In the genomic region with DNA sequence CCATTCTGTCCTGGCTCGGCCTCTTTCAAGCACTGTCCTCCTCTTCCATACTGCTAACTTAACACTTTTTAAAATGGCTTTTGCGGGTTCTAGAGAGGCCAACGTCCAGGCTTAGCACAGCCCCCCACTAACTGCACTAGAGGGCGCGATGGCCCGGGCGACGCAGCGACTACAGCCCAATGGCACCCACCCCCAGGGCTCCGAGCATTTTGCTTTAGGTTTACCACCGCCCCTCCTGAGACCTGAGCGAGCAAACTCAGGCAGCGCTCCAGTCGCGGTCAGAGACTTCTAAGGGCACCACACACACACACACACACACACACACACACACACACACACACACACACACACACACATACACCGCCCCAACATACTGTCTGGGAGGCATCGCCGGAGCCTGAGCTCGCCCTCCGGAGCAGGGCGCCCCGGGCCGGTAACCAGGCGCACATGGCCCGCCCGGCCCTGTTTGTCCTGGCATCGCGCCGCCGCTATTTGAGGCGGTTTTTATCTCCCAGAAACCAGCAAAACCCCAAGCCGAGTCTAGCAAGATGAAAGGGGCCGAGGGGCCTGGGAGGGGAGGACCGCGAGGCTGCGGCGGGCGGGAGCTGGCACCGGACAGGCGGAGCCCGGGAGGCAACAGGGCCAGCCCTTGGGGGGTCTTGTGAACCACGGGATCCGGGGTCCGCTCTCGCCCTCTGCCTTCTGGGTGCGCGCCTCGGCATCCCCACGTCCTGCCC, we compare ENCODE assay signal across 8 mouse cellular contexts. TPM values are rescaled to one million over a fixed set of nuclear protein-coding genes. Genes with fewer than 3 reads are reported as not detected.
DNase-seq lines count a peak whose midpoint lies in the region; ATAC-seq lines count a peak whose summit lies in the region.

No protein-coding gene starts in this region.

- WGBS in embryonic facial prominence, embryonic 10.5 days: under 1% methylated on average over 49 of the region's 49 CpGs
- under 1% methylated on average over 49 of the region's 49 CpGs for WGBS in heart, embryonic 10.5 days
- WGBS in liver, embryonic 16.5 days (ENCODE audit: insufficient replicate concordance): under 1% methylated on average over 48 of the region's 49 CpGs
- under 1% methylated on average over 41 of the region's 49 CpGs for WGBS in neural tube, embryonic 15.5 days

- no peak for ATAC-seq in liver, embryonic 16.5 days (ENCODE audit: low read depth)
- ATAC-seq in neural tube, embryonic 15.5 days (ENCODE audit: low FRiP score): 0 out of 2 replicates have a peak, but pooled peaks have one; percentile 28

- H3K4me2 ChIP-seq in liver, embryonic 16.5 days (ENCODE audit: low read depth, low read length): peak overlapping the region; percentile 75
- H3K4me2 ChIP-seq in neural tube, embryonic 15.5 days: peak overlapping the region; percentile 98

- peaks cover 44% of the 10 kb centered on the region for H3K27me3 ChIP-seq in embryonic facial prominence, embryonic 10.5 days (replicated peaks; ENCODE audit: low read depth, poor library complexity, severe bottlenecking)
- H3K27me3 ChIP-seq in heart, embryonic 10.5 days (ENCODE audit: insufficient read depth, poor library complexity, severe bottlenecking): peaks cover 47% of the 10 kb centered on the region
- peaks cover 68% of the 10 kb centered on the region for H3K27me3 ChIP-seq in liver, embryonic 16.5 days (ENCODE audit: control insufficient read depth, insufficient read depth, low read depth, low read length)
- H3K27me3 ChIP-seq in neural tube, embryonic 15.5 days (replicated peaks): peaks cover 46% of the 10 kb centered on the region

- peak; percentile 28 for DNase-seq in thymus, postnatal 14 days
- DNase-seq in thymus, postnatal 0 days (ENCODE audit: low spot score): no peak
- peak; percentile 80 for DNase-seq in embryonic facial prominence, embryonic 10.5 days (ENCODE audit: low spot score)
- peak; percentile 88 for DNase-seq in heart, embryonic 10.5 days (ENCODE audit: low spot score)
- DNase-seq in kidney, adult 8-10 months: peak; percentile 14 to 50
- no peak for DNase-seq in adipocyte (ENCODE audit: low spot score)

- H3K36me3 ChIP-seq in embryonic facial prominence, embryonic 10.5 days (replicated peaks): no peaks in the 10 kb centered on the region
- H3K36me3 ChIP-seq in heart, embryonic 10.5 days: no peaks in the 10 kb centered on the region
- no peaks in the 10 kb centered on the region for H3K36me3 ChIP-seq in liver, embryonic 16.5 days (ENCODE audit: control insufficient read depth, insufficient read depth)
- no peaks in the 10 kb centered on the region for H3K36me3 ChIP-seq in neural tube, embryonic 15.5 days

- H3K9me3 ChIP-seq in embryonic facial prominence, embryonic 10.5 days: no peaks in the 10 kb centered on the region
- no peaks in the 10 kb centered on the region for H3K9me3 ChIP-seq in heart, embryonic 10.5 days
- no peaks in the 10 kb centered on the region for H3K9me3 ChIP-seq in liver, embryonic 16.5 days (replicated peaks; ENCODE audit: control insufficient read depth, low read length)
- H3K9me3 ChIP-seq in neural tube, embryonic 15.5 days (replicated peaks): no peaks in the 10 kb centered on the region

- H3K4me1 ChIP-seq in embryonic facial prominence, embryonic 10.5 days: peaks cover 65% of the 10 kb centered on the region
- H3K4me1 ChIP-seq in heart, embryonic 10.5 days: peaks cover 47% of the 10 kb centered on the region
- peaks cover 19% of the 10 kb centered on the region for H3K4me1 ChIP-seq in liver, embryonic 16.5 days (ENCODE audit: control insufficient read depth, low read depth, low read length)
- H3K4me1 ChIP-seq in neural tube, embryonic 15.5 days: peaks cover 37% of the 10 kb centered on the region

- peak overlapping the region; percentile 43 for H3K9ac ChIP-seq in liver, embryonic 16.5 days (ENCODE audit: low read depth, low read length)
- peak overlapping the region; percentile 57 for H3K9ac ChIP-seq in neural tube, embryonic 15.5 days (replicated peaks)

- H3K4me3 ChIP-seq in embryonic facial prominence, embryonic 10.5 days: peak overlapping the region; percentile 67
- peak overlapping the region; percentile 67 for H3K4me3 ChIP-seq in heart, embryonic 10.5 days
- peak overlapping the region; percentile 57 for H3K4me3 ChIP-seq in liver, embryonic 16.5 days (ENCODE audit: low read depth, low read length)
- H3K4me3 ChIP-seq in neural tube, embryonic 15.5 days (replicated peaks): peak overlapping the region; percentile 50

- H3K27ac ChIP-seq in embryonic facial prominence, embryonic 10.5 days (replicated peaks): peak overlapping the region; percentile 97
- peak overlapping the region; percentile 90 for H3K27ac ChIP-seq in heart, embryonic 10.5 days
- no peak overlapping the region for H3K27ac ChIP-seq in liver, embryonic 16.5 days (ENCODE audit: low read length)
- peak overlapping the region; percentile 67 for H3K27ac ChIP-seq in neural tube, embryonic 15.5 days (replicated peaks)

RNA-seq across cellular contexts. Expression of gene Aaas, which starts 4.7 kb away (rescaled TPM):
- polyA plus RNA-seq in thymus, postnatal 0 days (2015; fragmentation: Nextera tagmentation; extraction: Ambion mirVana): 56.8 and 61.7 TPM in 2 replicates
- polyA plus RNA-seq in embryonic facial prominence, embryonic 10.5 days (2016; fragmentation: Nextera tagmentation; extraction: Ambion mirVana): 135 and 137 TPM in 2 replicates
- 87.7 and 96.4 TPM in 2 replicates for polyA plus RNA-seq in heart, embryonic 10.5 days (2016; fragmentation: Nextera tagmentation; extraction: Ambion mirVana)
- 39.3 and 42.4 TPM in 2 replicates for polyA plus RNA-seq in liver, embryonic 16.5 days (2015; fragmentation: Nextera tagmentation; extraction: Ambion mirVana)
- polyA plus RNA-seq in neural tube, embryonic 15.5 days (2015; fragmentation: Nextera tagmentation; extraction: Ambion mirVana): 30.4 and 49.7 TPM in 2 replicates

RNA-seq across cellular contexts. Expression of gene Sp7, which starts 11.7 kb away (rescaled TPM):
- 0.10 and 0.13 TPM in 2 replicates for polyA plus RNA-seq in thymus, postnatal 0 days (2015; fragmentation: Nextera tagmentation; extraction: Ambion mirVana)
- polyA plus RNA-seq in embryonic facial prominence, embryonic 10.5 days (2016; fragmentation: Nextera tagmentation; extraction: Ambion mirVana): 1.4 and 1.7 TPM in 2 replicates
- 0.37 and 1.5 TPM in 2 replicates for polyA plus RNA-seq in heart, embryonic 10.5 days (2016; fragmentation: Nextera tagmentation; extraction: Ambion mirVana)
- polyA plus RNA-seq in liver, embryonic 16.5 days (2015; fragmentation: Nextera tagmentation; extraction: Ambion mirVana): 0.02 TPM in 1 of 2 replicates, not detected in the other
- polyA plus RNA-seq in neural tube, embryonic 15.5 days (2015; fragmentation: Nextera tagmentation; extraction: Ambion mirVana): 0.88 and 0.95 TPM in 2 replicates

RNA-seq across cellular contexts. Expression of gene Myg1, which starts 23.8 kb away (rescaled TPM):
- polyA plus RNA-seq in thymus, postnatal 0 days (2015; fragmentation: Nextera tagmentation; extraction: Ambion mirVana): 94.7 and 107 TPM in 2 replicates
- 123 and 126 TPM in 2 replicates for polyA plus RNA-seq in embryonic facial prominence, embryonic 10.5 days (2016; fragmentation: Nextera tagmentation; extraction: Ambion mirVana)
- 80.5 and 94.3 TPM in 2 replicates for polyA plus RNA-seq in heart, embryonic 10.5 days (2016; fragmentation: Nextera tagmentation; extraction: Ambion mirVana)
- 34.0 and 39.3 TPM in 2 replicates for polyA plus RNA-seq in liver, embryonic 16.5 days (2015; fragmentation: Nextera tagmentation; extraction: Ambion mirVana)
- 83.7 and 96.4 TPM in 2 replicates for polyA plus RNA-seq in neural tube, embryonic 15.5 days (2015; fragmentation: Nextera tagmentation; extraction: Ambion mirVana)

RNA-seq across cellular contexts. Expression of gene Pfdn5, which starts 29.4 kb away (rescaled TPM):
- polyA plus RNA-seq in thymus, postnatal 0 days (2015; fragmentation: Nextera tagmentation; extraction: Ambion mirVana): 446 and 454 TPM in 2 replicates
- polyA plus RNA-seq in embryonic facial prominence, embryonic 10.5 days (2016; fragmentation: Nextera tagmentation; extraction: Ambion mirVana): 353 and 356 TPM in 2 replicates
- polyA plus RNA-seq in heart, embryonic 10.5 days (2016; fragmentation: Nextera tagmentation; extraction: Ambion mirVana): 260 and 282 TPM in 2 replicates
- polyA plus RNA-seq in liver, embryonic 16.5 days (2015; fragmentation: Nextera tagmentation; extraction: Ambion mirVana): 107 and 108 TPM in 2 replicates
- polyA plus RNA-seq in neural tube, embryonic 15.5 days (2015; fragmentation: Nextera tagmentation; extraction: Ambion mirVana): 427 and 485 TPM in 2 replicates

RNA-seq across cellular contexts. Expression of gene Sp1, which starts 50.6 kb away (rescaled TPM):
- 9.7 and 10.9 TPM in 2 replicates for polyA plus RNA-seq in thymus, postnatal 0 days (2015; fragmentation: Nextera tagmentation; extraction: Ambion mirVana)
- 9.9 and 10.6 TPM in 2 replicates for polyA plus RNA-seq in embryonic facial prominence, embryonic 10.5 days (2016; fragmentation: Nextera tagmentation; extraction: Ambion mirVana)
- 5.7 and 7.6 TPM in 2 replicates for polyA plus RNA-seq in heart, embryonic 10.5 days (2016; fragmentation: Nextera tagmentation; extraction: Ambion mirVana)
- 3.7 TPM in 2 replicates for polyA plus RNA-seq in liver, embryonic 16.5 days (2015; fragmentation: Nextera tagmentation; extraction: Ambion mirVana)
- 3.0 and 3.9 TPM in 2 replicates for polyA plus RNA-seq in neural tube, embryonic 15.5 days (2015; fragmentation: Nextera tagmentation; extraction: Ambion mirVana)

Comparison
In these comparisons a context has a peak if more than half of its experiments do, and no peak if none do; other contexts are left out.
1. DNase-seq: peak in thymus, postnatal 14 days (single experiment), embryonic facial prominence, embryonic 10.5 days (single experiment), heart, embryonic 10.5 days (single experiment) and kidney, adult 8-10 months (2 of 2); none in thymus, postnatal 0 days (single experiment) and adipocyte (single experiment).
2. Peak in every context shown above with its lines, with median percentiles within 50 percentile points of each other: H3K4me3 ChIP-seq.